Mouse (Mus musculus): ENCODE results near the gene Tgif2. TPM values are rescaled to one million over a fixed set of nuclear protein-coding genes. Genes with fewer than 3 reads are reported as not detected.
"Not testable (repeated sequence)": the region's sequence is repeated elsewhere in the genome, so short reads cannot be mapped to it uniquely, and the experiment has no call there.

Tgif2 gene
- polyA plus RNA-seq (2014; fragmentation: Nextera tagmentation; extraction: Ambion mirVana): 45.1 and 48.0 TPM in 2 replicates

- Histone ChIP-seq H3K36me3 (ENCODE audit: control insufficient read depth, insufficient read depth, low read length) (no peaks in the 10 kb centered on the region), H3K4me1 (ENCODE audit: control insufficient read depth, insufficient read depth, low read length) (peaks cover 27% of the 10 kb centered on the region), H3K27me3 (replicated peaks; ENCODE audit: control insufficient read depth, insufficient read depth, low read length) (no peaks in the 10 kb centered on the region), H3K9me3 (replicated peaks; ENCODE audit: control insufficient read depth, low read length) (no peaks in the 10 kb centered on the region), H3K9ac (ENCODE audit: low read length) (peak within 1 kb of the TSS; percentile 81), H3K27ac (ENCODE audit: low read depth, low read length) (peak within 1 kb of the TSS; percentile 92), H3K4me3 (ENCODE audit: low read depth, low read length) (peak within 1 kb of the TSS; percentile 79), H3K4me2 (ENCODE audit: low read length) (peak within 1 kb of the TSS; percentile 83)
- ATAC-seq (peak; percentile 75), DNase-seq (ENCODE audit: low spot score) (peak; percentile 92)
- WGBS: 2% methylated on average over 55 of the region's 61 CpGs
These were observed at the start of gene Tgif2 for GRCm38 (mm10) chr2:156839319-156840191. Gene Tgif2 (plus strand): TSS chr2:156840007.

- ATAC-seq: no peak
- Histone ChIP-seq H3K4me3 (ENCODE audit: low read depth, low read length) (no peak overlapping the region), H3K27me3 (replicated peaks; ENCODE audit: control insufficient read depth, insufficient read depth, low read length) (no peaks in the 10 kb centered on the region), H3K36me3 (ENCODE audit: control insufficient read depth, insufficient read depth, low read length) (no peaks in the 10 kb centered on the region), H3K9me3 (replicated peaks; ENCODE audit: control insufficient read depth, low read length) (no peaks in the 10 kb centered on the region), H3K4me1 (ENCODE audit: control insufficient read depth, insufficient read depth, low read length) (no peaks in the 10 kb centered on the region), H3K9ac (ENCODE audit: low read length) (no peak overlapping the region), H3K27ac (ENCODE audit: low read depth, low read length) (no peak overlapping the region), H3K4me2 (ENCODE audit: low read length) (no peak overlapping the region)
- WGBS: 89% methylated on average over 1 of the region's 1 CpGs
- DNase-seq (ENCODE audit: low spot score): no peak
These were observed 41.3 kb upstream of the Tgif2 start for GRCm38 (mm10) chr2:156798516-156798915.

GRCm38 (mm10) chr2:156801045-156801444, 38.8 kb upstream of the Tgif2 start:
- Histone ChIP-seq H3K9ac (ENCODE audit: low read length) (no peak overlapping the region), H3K4me3 (ENCODE audit: low read depth, low read length) (no peak overlapping the region), H3K4me2 (ENCODE audit: low read length) (no peak overlapping the region), H3K4me1 (ENCODE audit: control insufficient read depth, insufficient read depth, low read length) (no peaks in the 10 kb centered on the region), H3K9me3 (replicated peaks; ENCODE audit: control insufficient read depth, low read length) (no peaks in the 10 kb centered on the region), H3K27ac (ENCODE audit: low read depth, low read length) (no peak overlapping the region), H3K27me3 (replicated peaks; ENCODE audit: control insufficient read depth, insufficient read depth, low read length) (no peaks in the 10 kb centered on the region), H3K36me3 (ENCODE audit: control insufficient read depth, insufficient read depth, low read length) (no peaks in the 10 kb centered on the region)
- WGBS: 76% methylated on average over 4 of the region's 4 CpGs
- ATAC-seq (no peak), DNase-seq (ENCODE audit: low spot score) (no peak)

- H3K36me3 ChIP-seq (ENCODE audit: control insufficient read depth, insufficient read depth, low read length); H3K4me1 ChIP-seq (ENCODE audit: control insufficient read depth, insufficient read depth, low read length); ATAC-seq; H3K4me3 ChIP-seq (ENCODE audit: low read depth, low read length); H3K4me2 ChIP-seq (ENCODE audit: low read length); H3K9ac ChIP-seq (ENCODE audit: low read length); H3K9me3 ChIP-seq (replicated peaks; ENCODE audit: control insufficient read depth, low read length); H3K27ac ChIP-seq (ENCODE audit: low read depth, low read length); DNase-seq (ENCODE audit: low spot score); H3K27me3 ChIP-seq (replicated peaks; ENCODE audit: control insufficient read depth, insufficient read depth, low read length): not testable (repeated sequence)
- 52% methylated on average over 9 of the region's 9 CpGs for WGBS
These were observed 37.7 kb upstream of the Tgif2 start for GRCm38 (mm10) chr2:156802116-156802515.

GRCm38 (mm10) chr2:156803698-156804372, 36.0 kb upstream of the Tgif2 start:
- 65% methylated on average over 4 of the region's 4 CpGs for WGBS
- DNase-seq (ENCODE audit: low spot score): no peak
- no peak for ATAC-seq
- H3K27me3 ChIP-seq (replicated peaks; ENCODE audit: control insufficient read depth, insufficient read depth, low read length): no peaks in the 10 kb centered on the region
- no peak overlapping the region for H3K4me3 ChIP-seq (ENCODE audit: low read depth, low read length)
- H3K4me1 ChIP-seq (ENCODE audit: control insufficient read depth, insufficient read depth, low read length): no peaks in the 10 kb centered on the region
- H3K4me2 ChIP-seq (ENCODE audit: low read length): no peak overlapping the region
- no peak overlapping the region for H3K9ac ChIP-seq (ENCODE audit: low read length)
- no peaks in the 10 kb centered on the region for H3K9me3 ChIP-seq (replicated peaks; ENCODE audit: control insufficient read depth, low read length)
- H3K36me3 ChIP-seq (ENCODE audit: control insufficient read depth, insufficient read depth, low read length): no peaks in the 10 kb centered on the region
- H3K27ac ChIP-seq (ENCODE audit: low read depth, low read length): no peak overlapping the region

GRCm38 (mm10) chr2:156804589-156804988, 35.2 kb upstream of the Tgif2 start:
- ATAC-seq (no peak), DNase-seq (ENCODE audit: low spot score) (no peak)
- H3K4me1 ChIP-seq (ENCODE audit: control insufficient read depth, insufficient read depth, low read length): no peaks in the 10 kb centered on the region
- no peaks in the 10 kb centered on the region for H3K36me3 ChIP-seq (ENCODE audit: control insufficient read depth, insufficient read depth, low read length)
- H3K9ac ChIP-seq (ENCODE audit: low read length): no peak overlapping the region
- WGBS: 86% methylated on average over 4 of the region's 4 CpGs
- H3K4me2 ChIP-seq (ENCODE audit: low read length): no peak overlapping the region
- no peak overlapping the region for H3K4me3 ChIP-seq (ENCODE audit: low read depth, low read length)
- H3K27ac ChIP-seq (ENCODE audit: low read depth, low read length): no peak overlapping the region
- H3K9me3 ChIP-seq (replicated peaks; ENCODE audit: control insufficient read depth, low read length): no peaks in the 10 kb centered on the region
- H3K27me3 ChIP-seq (replicated peaks; ENCODE audit: control insufficient read depth, insufficient read depth, low read length): no peaks in the 10 kb centered on the region

- H3K9me3 ChIP-seq (replicated peaks; ENCODE audit: control insufficient read depth, low read length): no peaks in the 10 kb centered on the region
- H3K4me2 ChIP-seq (ENCODE audit: low read length): no peak overlapping the region
- H3K9ac ChIP-seq (ENCODE audit: low read length): no peak overlapping the region
- 74% methylated on average over 6 of the region's 6 CpGs for WGBS
- H3K4me1 ChIP-seq (ENCODE audit: control insufficient read depth, insufficient read depth, low read length): no peaks in the 10 kb centered on the region
- no peaks in the 10 kb centered on the region for H3K27me3 ChIP-seq (replicated peaks; ENCODE audit: control insufficient read depth, insufficient read depth, low read length)
- DNase-seq (ENCODE audit: low spot score) (no peak), ATAC-seq (no peak)
- no peak overlapping the region for H3K27ac ChIP-seq (ENCODE audit: low read depth, low read length)
- H3K4me3 ChIP-seq (ENCODE audit: low read depth, low read length): no peak overlapping the region
- H3K36me3 ChIP-seq (ENCODE audit: control insufficient read depth, insufficient read depth, low read length): no peaks in the 10 kb centered on the region
These were observed 32.9 kb upstream of the Tgif2 start for GRCm38 (mm10) chr2:156806886-156807285.

GRCm38 (mm10) chr2:156809579-156809978, 30.2 kb upstream of the Tgif2 start:
- DNase-seq (ENCODE audit: low spot score) (peak; percentile 88), ATAC-seq (peak; percentile 46; the same call in 1 of the 2 replicates)
- Histone ChIP-seq H3K27ac (ENCODE audit: low read depth, low read length) (no peak overlapping the region), H3K4me3 (ENCODE audit: low read depth, low read length) (no peak overlapping the region), H3K4me1 (ENCODE audit: control insufficient read depth, insufficient read depth, low read length) (no peaks in the 10 kb centered on the region), H3K9me3 (replicated peaks; ENCODE audit: control insufficient read depth, low read length) (no peaks in the 10 kb centered on the region), H3K27me3 (replicated peaks; ENCODE audit: control insufficient read depth, insufficient read depth, low read length) (no peaks in the 10 kb centered on the region), H3K4me2 (ENCODE audit: low read length) (no peak overlapping the region), H3K9ac (ENCODE audit: low read length) (no peak overlapping the region), H3K36me3 (ENCODE audit: control insufficient read depth, insufficient read depth, low read length) (no peaks in the 10 kb centered on the region)
- 58% methylated on average over 2 of the region's 2 CpGs for WGBS

GRCm38 (mm10) chr2:156810716-156811115, 29.1 kb upstream of the Tgif2 start:
- H3K4me3 ChIP-seq (ENCODE audit: low read depth, low read length): no peak overlapping the region
- no peaks in the 10 kb centered on the region for H3K36me3 ChIP-seq (ENCODE audit: control insufficient read depth, insufficient read depth, low read length)
- ATAC-seq: no peak
- no peak overlapping the region for H3K9ac ChIP-seq (ENCODE audit: low read length)
- 97% methylated on average over 10 of the region's 10 CpGs for WGBS
- no peak for DNase-seq (ENCODE audit: low spot score)
- no peaks in the 10 kb centered on the region for H3K4me1 ChIP-seq (ENCODE audit: control insufficient read depth, insufficient read depth, low read length)
- H3K9me3 ChIP-seq (replicated peaks; ENCODE audit: control insufficient read depth, low read length): no peaks in the 10 kb centered on the region
- H3K27ac ChIP-seq (ENCODE audit: low read depth, low read length): no peak overlapping the region
- no peak overlapping the region for H3K4me2 ChIP-seq (ENCODE audit: low read length)
- no peaks in the 10 kb centered on the region for H3K27me3 ChIP-seq (replicated peaks; ENCODE audit: control insufficient read depth, insufficient read depth, low read length)

All from forebrain, embryonic 14.5 days (tissue).